Mouse (Mus musculus) cerebellum, postnatal 36 days (tissue): ENCODE results near the gene Npc2.
A peak's percentile ranks its signal among the peaks of the same experiment; 100 is the strongest.

ENCODE experiments used
- DNase-seq, 2 experiments: peaks; one replicate each; pipeline ENCODE4 v3.0.0; 2021 to 2022; ENCODE audit warnings: mixed read lengths in 2 of 2

Npc2 gene

DNA sequence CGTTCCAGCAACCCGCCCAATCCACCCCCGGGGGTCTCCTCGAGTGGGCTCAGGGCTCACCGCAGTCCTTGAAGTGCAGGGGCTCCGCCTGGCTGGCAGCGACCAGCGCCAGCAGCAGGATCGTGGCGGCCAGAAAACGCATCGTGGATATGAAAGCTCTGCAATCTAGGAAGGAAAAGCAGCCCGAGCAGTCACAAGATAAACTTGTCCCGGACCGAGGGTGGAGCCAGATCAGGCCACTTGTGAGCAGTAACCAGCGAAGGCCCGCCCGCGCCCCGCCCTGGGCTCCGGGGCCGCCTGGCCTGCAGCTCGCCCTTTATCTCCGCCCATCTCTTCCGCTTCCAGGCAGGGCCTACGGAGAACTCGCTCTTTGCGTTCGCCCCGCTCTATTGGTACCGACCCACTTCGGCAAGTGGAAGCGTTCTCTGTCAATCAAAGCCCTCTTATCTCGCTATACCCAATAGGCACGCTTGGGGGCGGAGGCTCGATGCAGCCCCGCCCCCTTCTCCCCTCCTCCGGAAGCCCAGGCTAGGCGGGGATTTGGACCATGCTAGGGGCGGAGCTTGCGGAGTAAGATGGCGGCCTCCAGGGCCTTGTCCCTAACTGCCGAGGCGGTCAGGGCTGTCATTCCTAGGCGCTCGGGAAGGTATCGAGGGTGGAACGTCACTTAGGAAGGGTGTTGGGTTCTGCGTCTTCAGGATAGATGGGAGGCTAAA, at the start of gene Npc2, which contains the start of gene Isca2:
Gene Npc2, minus strand, starts transcription at position 427 of the 716 bp plus-strand sequence.
Gene Isca2, plus strand, starts transcription at position 526 of the 716 bp plus-strand sequence.
- peak; percentile 92 to 93 for DNase-seq

DNA sequence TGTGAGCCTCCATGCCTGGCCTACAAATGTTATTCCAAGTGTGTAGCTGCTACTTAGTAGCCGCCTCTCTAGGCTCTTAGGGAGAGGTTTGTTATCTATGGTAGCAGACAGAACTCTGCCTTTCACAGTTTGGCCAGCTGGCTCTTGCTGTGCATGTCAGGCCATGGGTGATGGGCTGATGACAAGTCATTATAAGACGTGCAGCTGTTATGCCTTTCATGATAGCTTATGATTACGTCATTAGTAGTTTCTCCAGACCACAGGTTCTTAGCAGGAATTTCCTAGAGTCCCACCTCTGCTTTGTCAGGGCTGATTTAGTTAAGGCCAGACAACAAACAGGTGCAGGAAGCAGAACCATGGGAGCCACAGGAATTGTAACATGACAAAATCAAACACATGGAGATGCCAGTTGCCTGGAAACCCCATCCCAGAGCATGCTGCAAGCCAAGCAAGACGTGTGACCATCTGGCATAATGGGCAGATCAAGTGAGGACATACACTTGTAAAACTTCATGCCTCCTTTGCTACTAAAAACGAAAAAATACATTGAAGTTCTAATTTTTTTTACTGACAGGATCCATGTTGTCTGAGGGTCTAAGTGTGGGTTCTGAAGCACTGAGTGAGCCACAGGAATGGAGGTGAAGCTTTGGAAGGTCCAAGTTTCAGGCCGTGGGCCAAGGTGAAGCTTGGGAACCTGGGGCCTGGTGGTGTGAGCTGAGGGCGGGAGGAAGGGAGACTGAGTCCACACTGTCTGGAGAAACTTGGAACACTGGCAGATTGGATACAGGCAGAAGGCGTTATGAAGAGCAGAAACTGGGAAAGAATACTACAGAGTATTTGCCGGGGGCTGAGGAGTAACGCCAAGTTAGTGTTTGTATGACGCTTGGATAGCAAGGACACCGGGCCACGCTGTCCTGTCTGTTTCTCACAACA, 46.5 kb upstream of the Npc2 start:
- peak; percentile 46 to 49 for DNase-seq

DNA sequence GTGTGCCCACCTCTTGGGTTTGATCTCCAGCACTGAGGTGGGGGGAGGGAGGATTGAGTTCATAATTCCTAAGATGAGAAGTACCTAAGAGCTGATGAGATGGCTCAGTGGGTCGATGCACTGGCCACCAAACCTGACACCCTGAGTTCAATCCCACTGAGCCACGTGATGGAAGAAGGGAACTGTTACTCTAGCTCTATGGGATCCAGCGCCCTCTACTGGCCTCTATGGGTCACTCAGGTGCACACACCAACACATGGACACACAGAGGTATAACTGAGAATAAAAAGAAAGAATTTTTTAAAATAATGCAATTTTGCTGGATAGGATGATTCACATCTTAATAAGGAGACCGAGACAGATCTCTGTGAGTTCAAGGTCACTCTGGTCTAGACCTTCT, 45.5 kb upstream of the Npc2 start:
- no peak for DNase-seq

DNA sequence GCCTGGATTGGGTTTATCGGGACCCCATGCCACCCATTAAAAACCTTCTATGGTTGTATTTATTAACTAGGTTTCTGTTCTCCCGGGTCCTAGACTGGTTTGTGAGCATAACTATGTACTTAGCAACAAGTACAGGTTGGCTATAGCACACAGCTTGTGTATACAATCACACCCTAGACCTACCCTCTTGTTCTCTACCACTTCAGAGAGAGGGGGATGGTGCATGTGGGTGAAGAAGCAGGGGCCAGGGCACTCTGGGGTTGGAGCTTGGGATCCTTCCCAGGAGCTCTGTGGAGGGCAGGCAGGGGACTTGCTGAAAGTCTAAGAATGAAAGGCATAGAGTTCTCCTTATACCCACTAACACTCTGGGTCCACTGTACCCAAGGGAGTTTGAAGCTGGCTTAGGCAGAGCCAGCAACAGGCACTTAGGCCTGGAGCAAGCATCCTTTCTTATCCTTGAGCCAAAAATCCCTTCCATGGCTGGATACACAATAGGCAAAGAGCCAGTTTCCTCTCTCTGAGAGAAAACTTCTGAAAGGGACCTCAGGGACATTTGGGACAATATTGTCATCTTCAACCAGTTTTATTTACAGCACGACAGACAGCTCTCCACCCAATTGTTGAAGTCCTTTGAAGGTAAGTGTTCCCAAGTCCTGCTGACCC, 41.8 kb upstream of the Npc2 start:
- no peak for DNase-seq

DNA sequence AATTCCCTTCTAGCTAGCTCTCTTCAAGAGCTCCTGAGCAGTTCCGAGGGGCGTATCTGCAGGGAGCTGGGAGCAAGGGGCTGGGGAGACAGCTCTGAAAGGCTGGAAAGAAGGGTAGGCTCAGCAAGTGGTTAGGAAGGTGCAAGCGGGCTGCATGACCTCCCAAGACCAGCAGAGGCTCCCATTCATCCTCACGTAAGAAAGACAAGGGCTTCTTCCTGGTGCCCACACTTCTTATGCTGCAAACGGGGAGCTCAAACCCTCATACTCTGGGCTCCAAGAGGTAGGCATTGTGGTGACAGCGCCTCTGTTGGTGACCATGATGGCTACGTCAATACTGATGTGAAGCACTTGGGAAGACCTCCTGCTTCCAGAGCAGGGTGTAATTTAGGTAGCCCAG, 40.8 kb upstream of the Npc2 start:
- no peak for DNase-seq

DNA sequence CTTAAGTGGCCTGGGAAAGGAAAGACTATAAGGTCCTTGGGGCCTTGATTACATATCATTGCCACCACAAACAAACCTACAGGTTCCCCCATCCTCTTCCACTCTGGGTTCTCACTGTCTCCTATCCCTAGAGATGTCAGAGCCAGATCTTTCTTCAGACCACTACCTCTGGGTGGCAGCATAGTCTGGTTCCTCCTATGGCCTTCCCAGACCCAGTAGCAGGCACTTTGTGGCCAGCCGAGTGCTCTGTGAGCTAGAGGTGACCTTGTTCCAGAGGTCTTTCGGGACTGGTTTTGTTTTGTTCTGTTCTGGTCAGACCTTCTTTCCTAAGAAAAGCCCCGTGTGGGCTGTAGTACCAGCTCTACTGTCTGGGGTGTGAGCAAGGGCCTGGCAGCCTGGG, 39.1 kb upstream of the Npc2 start:
- no peak for DNase-seq

DNA sequence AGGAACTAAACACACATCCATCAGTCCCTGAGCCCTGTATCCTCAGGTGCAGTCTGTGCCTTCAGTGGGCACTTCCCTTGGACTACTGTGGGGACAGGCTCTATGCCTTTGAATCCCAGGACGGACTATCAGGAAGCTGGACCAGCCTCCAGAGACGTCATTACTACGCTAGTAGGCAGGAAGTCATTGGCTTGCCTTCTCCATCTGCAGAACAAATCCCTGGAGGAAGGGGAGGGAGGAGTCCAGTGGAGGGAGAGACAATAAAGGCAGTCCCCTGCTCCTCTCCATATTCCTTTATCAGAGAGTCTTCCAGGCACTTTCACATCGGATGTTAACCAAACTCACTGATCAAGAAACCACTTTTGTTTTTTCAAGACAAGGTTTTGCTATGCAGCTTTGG, 38.6 kb upstream of the Npc2 start:
- no peak for DNase-seq

DNA sequence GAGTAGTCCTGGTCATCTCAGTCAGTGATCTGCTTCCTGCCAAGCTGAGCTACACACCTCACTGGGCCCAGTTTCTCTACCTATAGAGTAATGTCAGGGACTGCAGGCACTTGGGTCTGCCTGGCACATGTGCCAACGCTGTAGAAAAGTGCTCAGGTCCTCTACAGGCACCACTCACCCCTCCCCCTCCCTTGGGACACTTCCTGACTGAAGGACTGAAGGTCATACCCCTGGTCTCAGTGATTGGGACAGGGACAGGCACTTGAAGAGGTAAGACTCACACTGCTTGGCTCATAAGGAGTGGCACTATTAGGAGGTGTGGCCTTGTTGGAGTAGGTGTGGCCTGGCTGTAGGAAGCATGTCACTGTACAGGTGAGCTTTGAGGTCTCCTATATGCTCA, 37.9 kb upstream of the Npc2 start:
- DNase-seq = no peak

DNA sequence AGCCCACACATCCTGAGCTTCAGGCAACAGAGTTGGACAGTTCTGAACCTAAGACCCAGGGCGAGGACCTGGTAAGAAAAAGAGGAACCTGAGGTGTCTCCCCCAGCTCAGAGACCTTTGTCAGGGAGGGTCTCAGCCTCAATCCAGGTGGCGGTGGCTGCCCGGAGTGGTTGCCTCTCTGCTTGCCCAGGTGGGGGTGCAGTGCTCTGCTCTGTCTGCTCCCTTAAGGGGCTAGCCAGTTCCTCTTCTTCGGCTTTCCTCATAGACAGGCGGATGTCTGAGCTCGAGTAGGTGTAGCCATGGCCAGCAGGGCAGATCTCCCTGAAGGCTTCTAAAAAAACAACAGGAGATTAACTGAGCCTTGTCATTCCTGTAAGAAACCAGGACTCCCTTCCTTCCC, 36.1 kb upstream of the Npc2 start:
- no peak for DNase-seq

DNA sequence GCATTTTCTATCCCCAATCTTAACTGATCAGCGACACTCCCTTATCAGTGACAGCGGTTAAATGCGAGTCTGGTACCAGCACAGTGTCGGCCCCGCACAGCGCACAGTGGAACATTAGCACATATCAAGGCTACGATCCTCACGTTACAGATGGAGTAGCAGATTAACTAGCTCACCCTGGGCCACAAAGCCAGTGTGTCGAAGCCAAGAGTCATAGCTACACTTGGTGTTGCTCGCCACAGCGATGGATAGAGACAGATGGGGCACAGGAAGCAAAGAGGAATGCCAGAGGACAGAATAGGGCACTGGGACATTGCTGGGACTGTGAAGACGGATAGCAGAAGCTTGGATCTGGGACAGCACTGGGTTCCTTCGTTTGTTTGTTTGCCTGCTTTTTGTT, 34.4 kb upstream of the Npc2 start:
- DNase-seq = peak; percentile 69 to 71

DNA sequence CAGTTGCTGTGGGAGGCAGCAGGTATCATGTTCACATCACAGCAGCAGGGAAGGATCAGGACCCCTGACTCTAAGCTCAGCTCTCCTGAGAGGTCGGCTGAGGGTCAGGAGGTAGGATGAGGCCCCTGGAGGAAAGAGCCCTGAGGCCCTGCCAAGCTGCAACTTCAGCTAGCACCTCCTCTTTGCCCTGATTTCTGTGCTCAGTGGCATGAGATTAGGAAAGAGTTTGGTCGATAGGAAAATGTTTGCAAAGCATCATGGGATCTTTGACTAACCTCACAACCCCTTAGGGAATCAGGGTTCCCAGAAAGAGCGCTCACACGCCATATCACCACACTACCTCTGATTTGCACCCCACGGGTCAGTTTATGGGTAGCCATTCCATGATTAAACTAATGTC, 33.8 kb upstream of the Npc2 start:
- no peak for DNase-seq

DNA sequence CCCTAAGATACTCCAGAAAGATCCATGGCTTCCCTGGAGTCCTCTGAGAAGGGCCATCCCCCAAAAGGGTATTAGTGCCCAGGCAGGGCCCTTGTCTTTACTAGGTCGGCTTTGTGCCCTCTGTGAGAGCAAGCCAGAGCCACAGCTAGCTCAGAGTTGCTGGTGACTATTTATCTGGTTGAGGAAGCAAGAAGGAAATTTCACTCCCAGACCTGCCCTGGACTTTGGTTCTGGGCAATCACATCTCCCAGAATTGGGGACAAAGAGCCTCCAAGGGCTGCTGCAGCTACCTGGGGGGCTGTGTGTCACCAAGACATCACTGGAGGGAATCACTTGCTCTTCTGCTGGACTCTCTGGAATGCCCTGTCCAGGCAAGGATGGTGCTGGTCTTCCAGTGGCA, 33.1 kb upstream of the Npc2 start:
- DNase-seq = no peak

DNA sequence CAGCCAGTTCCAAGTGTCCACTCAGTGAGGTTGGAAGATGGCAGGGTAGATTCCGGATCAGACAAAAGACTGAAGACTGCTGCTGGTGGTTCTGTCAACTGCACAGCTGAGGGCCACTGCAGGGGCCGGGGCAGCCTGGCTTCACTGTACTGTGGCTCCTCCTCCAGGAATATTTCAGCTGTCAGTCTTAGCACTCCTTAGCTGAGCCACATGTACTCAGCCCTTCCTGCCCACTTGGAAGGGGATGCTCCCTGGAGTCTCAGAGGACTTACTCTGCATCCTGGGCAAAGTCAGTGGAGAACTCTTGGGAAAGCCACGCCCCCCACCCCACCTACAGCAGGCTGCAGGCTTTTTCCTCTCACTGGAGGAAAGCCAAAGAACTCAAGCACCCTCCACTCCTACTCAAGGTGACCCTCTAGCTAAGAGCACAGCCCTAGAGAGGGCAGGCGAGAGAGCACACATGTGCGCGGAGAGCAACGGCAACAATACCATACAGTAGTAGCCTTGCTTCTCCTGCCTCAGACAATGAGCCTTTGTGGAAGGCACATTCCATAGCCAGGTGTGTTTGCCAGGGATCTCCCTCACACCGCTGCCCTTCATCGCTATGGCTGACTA, 32.4 kb upstream of the Npc2 start:
- no peak for DNase-seq

DNA sequence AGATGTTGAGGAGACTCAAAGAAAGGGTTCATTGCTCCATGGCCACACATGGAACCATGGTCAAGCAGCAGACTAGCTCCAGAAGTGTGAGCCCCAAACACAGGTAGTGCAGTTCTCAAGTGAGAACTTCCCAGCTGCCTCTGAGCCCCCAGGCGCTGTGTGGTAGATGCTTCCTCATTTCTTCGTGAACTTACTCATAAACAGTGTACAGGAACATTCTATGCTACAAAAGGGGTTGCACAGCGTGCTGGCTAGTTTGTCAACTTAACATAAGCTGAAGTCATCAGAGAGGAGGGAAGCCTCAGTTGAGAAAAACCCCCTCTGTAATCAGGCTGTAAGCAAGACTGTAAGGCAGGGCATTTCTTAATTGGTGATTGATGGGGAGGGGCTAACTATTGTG, 29.7 kb upstream of the Npc2 start:
- no peak for DNase-seq

DNA sequence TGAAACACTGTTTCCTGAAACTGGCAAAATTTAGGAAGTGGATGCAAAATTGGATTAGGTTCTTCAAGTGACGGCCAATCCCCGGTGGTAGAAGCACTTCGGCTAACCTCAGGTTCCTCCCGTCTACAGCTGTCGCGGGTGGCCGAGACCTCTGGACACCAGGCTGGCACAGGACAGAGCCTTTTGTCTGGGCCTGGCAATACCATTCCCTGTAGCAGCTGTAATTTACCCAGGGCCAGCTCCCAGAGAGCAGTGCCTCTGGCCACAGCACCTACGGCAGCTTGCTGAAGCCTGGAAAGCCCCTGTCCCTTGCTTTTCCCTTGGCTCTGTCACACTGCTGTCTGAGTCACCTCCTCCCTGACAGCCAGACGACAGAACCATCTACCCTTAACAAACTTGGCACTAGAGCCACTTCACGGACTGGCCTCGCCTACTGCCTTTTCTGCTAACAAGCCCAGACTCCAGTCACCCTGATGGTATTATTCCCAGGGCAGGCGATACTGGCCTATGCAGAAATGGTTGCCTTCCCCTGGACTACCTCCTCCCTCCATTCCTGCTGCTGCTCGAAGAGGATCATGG, 28.7 kb upstream of the Npc2 start:
- no peak for DNase-seq

DNA sequence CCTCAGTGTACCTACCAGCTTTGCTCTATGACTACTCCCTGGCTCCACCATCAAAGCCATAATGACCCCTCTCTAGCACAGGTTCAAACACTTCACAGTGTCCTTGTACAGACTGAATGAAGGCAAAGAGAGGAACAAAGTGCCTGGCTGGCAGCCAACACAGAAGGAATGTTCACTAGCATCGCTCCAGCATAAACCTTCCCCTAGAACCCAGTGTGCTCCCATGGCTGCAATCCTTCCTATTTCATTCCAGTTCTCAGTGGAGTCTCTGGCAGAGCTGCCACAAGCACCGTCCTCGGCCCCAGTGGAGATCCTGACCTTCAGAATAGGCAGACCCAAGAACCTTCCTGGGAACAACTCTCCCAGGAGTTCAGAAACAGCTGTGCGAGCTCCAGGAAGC, 27.5 kb upstream of the Npc2 start:
- DNase-seq = no peak

DNA sequence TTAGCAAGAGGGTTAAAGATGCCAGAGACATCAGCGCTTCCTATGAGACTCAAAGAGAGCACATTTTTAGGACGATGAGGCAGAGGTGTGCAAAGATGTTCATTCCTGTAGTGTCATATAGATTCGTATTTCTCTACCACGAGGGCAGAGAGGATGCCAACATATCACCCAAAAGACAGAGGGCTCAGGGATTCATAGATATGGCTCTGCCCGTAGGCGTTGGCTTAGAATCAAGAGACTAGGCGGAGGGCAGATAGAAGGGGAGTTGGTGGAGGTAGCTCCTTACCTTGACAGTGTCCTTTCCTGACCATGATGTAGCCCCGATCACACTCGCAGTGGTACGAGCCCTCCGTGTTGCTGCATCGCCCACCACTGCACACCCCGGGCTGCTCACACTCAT, 26.1 kb upstream of the Npc2 start:
- DNase-seq = no peak

DNA sequence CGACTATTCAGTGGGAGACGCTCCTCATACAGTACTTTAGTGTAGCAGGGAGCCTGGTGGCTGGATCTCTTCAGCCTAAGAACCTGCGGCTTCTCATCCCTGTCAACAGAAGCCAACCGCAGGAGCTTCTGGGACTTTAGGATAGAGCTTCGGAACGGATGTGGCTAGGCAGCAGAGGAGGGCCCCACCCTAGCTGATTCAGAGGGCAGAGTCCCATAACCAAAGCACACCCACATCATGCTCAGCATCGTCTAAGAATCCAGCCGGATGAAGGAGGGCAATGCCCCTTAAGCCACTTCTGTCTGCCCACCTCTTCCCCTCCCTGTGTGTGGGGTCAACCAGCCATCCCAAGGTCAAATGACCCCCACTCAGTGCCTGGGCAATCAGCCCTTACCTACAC, 21.7 kb upstream of the Npc2 start:
- no peak for DNase-seq

DNA sequence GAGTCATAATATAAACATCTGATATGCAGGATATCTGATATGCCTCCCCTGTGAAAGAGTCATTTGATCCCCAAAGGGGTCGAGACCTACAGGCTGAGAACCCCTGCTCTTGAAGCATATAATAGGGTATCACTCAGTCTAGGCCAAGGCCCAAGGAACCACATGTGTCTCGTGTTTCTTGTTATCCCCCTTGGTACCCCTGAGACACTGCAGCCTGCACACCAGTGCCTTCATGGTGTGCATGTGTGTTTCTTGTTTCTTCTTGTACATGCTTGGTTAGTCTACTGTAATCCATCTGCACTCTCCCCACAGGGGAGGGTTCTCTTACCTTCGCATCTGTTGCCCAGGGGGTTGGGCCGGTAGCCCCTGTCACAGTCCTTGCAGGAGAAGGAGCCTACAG, 19.7 kb upstream of the Npc2 start:
- DNase-seq = no peak

DNA sequence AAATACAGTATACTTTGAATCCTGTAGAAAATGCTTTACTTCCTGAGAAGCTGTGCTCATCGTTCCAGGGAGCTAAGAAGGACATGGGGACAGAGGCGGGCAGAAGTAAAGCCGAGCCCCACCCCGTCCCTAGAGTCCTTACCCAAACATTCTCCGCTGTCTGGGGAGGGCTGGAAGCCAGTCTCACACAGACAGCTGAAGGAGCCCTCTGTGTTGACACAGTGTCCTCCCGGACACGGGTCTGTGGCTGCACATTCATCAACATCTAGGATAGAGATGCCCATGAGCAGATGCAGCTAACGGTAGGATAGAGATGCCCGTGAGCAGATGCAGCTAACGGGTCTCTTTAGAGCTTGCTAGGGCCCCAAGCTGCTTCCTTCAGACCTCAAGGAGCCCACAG, 17.9 kb upstream of the Npc2 start:
- no peak for DNase-seq

DNA sequence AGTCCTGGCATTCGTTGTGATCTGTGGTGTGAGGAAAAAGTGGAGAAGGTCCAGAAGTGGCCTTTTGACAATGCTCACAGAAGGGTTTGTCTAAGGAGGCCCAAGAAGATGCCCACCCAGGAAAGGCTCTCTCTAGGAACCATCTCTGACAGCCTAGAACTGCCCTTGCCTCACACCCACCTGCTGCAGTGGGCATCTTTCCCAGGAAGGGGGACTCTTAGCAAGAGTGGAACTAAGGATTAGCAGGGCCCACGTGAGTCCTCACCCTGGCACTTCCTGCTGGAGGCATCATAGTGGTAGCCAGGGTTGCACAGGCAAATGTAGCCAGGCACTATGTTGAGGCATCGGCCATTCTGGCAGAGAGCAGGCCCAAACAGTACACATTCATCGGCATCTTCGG, 13.1 kb upstream of the Npc2 start:
- no peak for DNase-seq

DNA sequence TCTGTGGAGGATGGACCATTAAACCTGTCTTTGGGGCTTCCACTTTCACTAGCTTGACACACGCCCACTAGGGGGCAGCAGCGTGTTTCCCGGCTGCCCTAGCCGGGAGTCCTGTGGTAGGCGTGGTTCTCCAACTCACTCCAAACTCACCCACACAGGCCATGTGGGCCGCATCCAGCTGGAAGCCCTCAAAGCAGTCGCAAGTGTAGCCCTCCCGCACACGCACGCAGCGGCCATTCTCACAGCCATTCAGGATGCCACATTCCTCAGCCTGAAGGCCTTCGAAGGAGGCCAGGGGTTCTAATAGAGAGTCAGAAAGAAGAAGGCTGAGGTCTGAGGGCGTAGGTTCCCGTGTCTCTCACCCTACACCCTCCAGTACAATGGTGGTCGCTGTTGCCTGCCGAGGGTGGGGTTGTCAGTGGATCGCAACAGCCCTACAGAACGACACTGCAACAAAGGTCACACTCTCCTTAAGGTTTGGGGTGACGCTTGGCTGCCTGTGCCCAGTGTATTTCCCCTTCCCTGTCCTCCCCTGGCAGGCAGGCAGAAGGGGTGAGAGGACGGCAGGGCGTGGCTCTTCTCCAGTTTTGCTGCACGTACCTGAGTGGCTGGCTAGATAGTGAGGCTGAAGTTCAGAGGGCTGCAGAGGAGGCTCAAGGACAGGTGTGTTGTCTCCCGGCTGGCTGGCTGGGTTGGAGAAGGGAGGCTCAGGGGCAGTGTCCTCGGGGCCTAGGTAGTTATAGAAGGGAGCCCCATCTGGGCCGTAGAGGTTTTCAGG, 11.8 kb upstream of the Npc2 start:
- peak; percentile 87 to 93 for DNase-seq
